Mouse (Mus musculus) cortical plate, adult 2 months (tissue): ENCODE data around the gene Ctr9.

ENCODE experiments used
- CTCF ChIP-seq: fragments of 200-500 bp; IDR thresholded peaks from 2 replicates; pipeline ENCODE4 v1.5.1; 2011; ENCODE audit warnings: mild to moderate bottlenecking, control low read depth, low read length; ENCODE audit not compliant: insufficient read depth; ENCODE audit errors: extremely low read depth
- POLR2A ChIP-seq: fragments of 200-500 bp; IDR thresholded peaks from 2 replicates; pipeline ENCODE4 v1.6.1; 2011; ENCODE audit warnings: mild to moderate bottlenecking, low read length, control low read depth; ENCODE audit not compliant: insufficient read depth; ENCODE audit errors: extremely low read depth

DNA sequence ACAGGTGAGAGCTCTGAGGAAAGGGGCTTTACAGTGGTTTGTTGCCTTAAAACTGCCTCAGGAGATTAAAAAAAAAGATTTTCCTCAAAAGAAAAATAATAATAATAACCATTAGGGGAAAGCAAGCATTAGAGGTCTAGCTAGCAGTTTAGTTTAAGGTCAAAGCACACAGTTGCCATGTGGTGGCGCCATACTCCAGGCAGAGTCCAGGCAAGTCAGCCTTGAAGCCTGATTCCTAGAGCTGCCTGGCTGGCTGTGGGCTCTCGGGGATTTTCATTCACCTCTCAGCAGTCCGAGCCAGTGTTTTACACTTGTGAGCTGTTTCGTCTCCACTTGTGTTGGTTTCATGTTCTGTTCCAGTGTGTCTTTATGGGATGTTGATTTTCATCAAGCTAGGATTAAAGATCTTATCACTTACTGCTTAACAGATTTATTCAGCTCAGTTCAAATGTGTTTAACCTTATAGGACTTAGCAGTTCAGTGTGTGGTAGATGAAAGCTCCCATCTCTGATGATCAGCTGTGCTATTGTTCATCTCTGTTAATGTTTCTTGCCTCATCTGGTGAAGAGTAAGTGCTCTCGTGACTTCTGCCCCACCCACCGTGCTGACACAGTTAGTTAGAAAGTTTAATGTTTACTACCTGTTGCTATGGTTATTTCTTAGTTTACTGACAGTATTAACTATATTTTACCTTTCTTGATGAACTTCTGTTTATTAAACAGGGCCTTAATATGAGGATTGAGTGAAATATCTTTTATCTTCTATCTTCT, 21.1 kb downstream of the Ctr9 start:
- TF ChIP-seq POLR2A = no peak
- peak; percentile 77 for TF ChIP-seq CTCF
